Mouse (Mus musculus): ENCODE measurements at regions not wholly inside any gene's neighbourhood (a gene's known extent, or its start where the extent isn't known, plus 50 kb on each side); places are given as distances from the start of the nearest gene placed in this dataset.

- TF ChIP-seq POLR2A (IDR thresholded peaks at IDR 0.05; ENCODE audit: borderline replicate concordance, extremely low read depth, insufficient read depth, insufficient read length, poor library complexity, severe bottlenecking), result no peak
- peak; percentile 36; the same call in 1 of the 2 replicates for TF ChIP-seq CTCF (IDR thresholded peaks at IDR 0.05; ENCODE audit: borderline replicate concordance, extremely low read depth, insufficient read depth, insufficient read length)
- peak; percentile 51 for DNase-seq (ENCODE audit: low read depth)
These were observed 71.4 kb downstream of the Fam173b start for GRCm38 (mm10) chr15:31673038-31673437.

- no peak for TF ChIP-seq CTCF (IDR thresholded peaks at IDR 0.05; ENCODE audit: borderline replicate concordance, extremely low read depth, insufficient read depth, insufficient read length)
- no peak for TF ChIP-seq POLR2A (IDR thresholded peaks at IDR 0.05; ENCODE audit: borderline replicate concordance, extremely low read depth, insufficient read depth, insufficient read length, poor library complexity, severe bottlenecking)
- DNase-seq (ENCODE audit: low read depth), result no peak
These were observed 75.1 kb downstream of the Fam173b start for GRCm38 (mm10) chr15:31676771-31677191.

GRCm38 (mm10) chr15:31693109-31693508 lies 91.5 kb downstream of the Fam173b start:
- TF ChIP-seq CTCF (IDR thresholded peaks at IDR 0.05; ENCODE audit: borderline replicate concordance, extremely low read depth, insufficient read depth, insufficient read length) (no peak), POLR2A (IDR thresholded peaks at IDR 0.05; ENCODE audit: borderline replicate concordance, extremely low read depth, insufficient read depth, insufficient read length, poor library complexity, severe bottlenecking) (no peak)
- DNase-seq (ENCODE audit: low read depth), result no peak

- DNase-seq (ENCODE audit: low read depth), result peak; percentile 32
- TF ChIP-seq CTCF (IDR thresholded peaks at IDR 0.05; ENCODE audit: borderline replicate concordance, extremely low read depth, insufficient read depth, insufficient read length) (no peak), POLR2A (IDR thresholded peaks at IDR 0.05; ENCODE audit: borderline replicate concordance, extremely low read depth, insufficient read depth, insufficient read length, poor library complexity, severe bottlenecking) (no peak)
These were observed 93.4 kb downstream of the Fam173b start for GRCm38 (mm10) chr15:31694877-31695671.

GRCm38 (mm10) chr15:31703400-31703799 lies 101.7 kb downstream of the Fam173b start:
- DNase-seq (ENCODE audit: low read depth), result no peak
- TF ChIP-seq POLR2A (IDR thresholded peaks at IDR 0.05; ENCODE audit: borderline replicate concordance, extremely low read depth, insufficient read depth, insufficient read length, poor library complexity, severe bottlenecking), result no peak
- TF ChIP-seq CTCF (IDR thresholded peaks at IDR 0.05; ENCODE audit: borderline replicate concordance, extremely low read depth, insufficient read depth, insufficient read length), result no peak

- DNase-seq (ENCODE audit: low read depth), result peak; percentile 37
- TF ChIP-seq CTCF (IDR thresholded peaks at IDR 0.05; ENCODE audit: borderline replicate concordance, extremely low read depth, insufficient read depth, insufficient read length) (no peak), POLR2A (IDR thresholded peaks at IDR 0.05; ENCODE audit: borderline replicate concordance, extremely low read depth, insufficient read depth, insufficient read length, poor library complexity, severe bottlenecking) (no peak)
These were observed 105.8 kb downstream of the Fam173b start for GRCm38 (mm10) chr15:31707416-31707815.

- no peak for TF ChIP-seq CTCF (IDR thresholded peaks at IDR 0.05; ENCODE audit: borderline replicate concordance, extremely low read depth, insufficient read depth, insufficient read length)
- no peak for TF ChIP-seq POLR2A (IDR thresholded peaks at IDR 0.05; ENCODE audit: borderline replicate concordance, extremely low read depth, insufficient read depth, insufficient read length, poor library complexity, severe bottlenecking)
These were observed 119.4 kb downstream of the Fam173b start for GRCm38 (mm10) chr15:31721019-31721418.

GRCm38 (mm10) chr15:31722429-31722828 lies 120.8 kb downstream of the Fam173b start:
- TF ChIP-seq CTCF (IDR thresholded peaks at IDR 0.05; ENCODE audit: borderline replicate concordance, extremely low read depth, insufficient read depth, insufficient read length), result no peak
- no peak for TF ChIP-seq POLR2A (IDR thresholded peaks at IDR 0.05; ENCODE audit: borderline replicate concordance, extremely low read depth, insufficient read depth, insufficient read length, poor library complexity, severe bottlenecking)
- no peak for DNase-seq (ENCODE audit: low read depth)

More at GRCm38 (mm10) chr15:31721019-31721418, 119.4 kb downstream of the Fam173b start:
- no peak for DNase-seq (ENCODE audit: low read depth)

GRCm38 (mm10) chr15:31724252-31724651 lies 122.6 kb downstream of the Fam173b start:
- no peak for DNase-seq (ENCODE audit: low read depth)
- TF ChIP-seq CTCF (IDR thresholded peaks at IDR 0.05; ENCODE audit: borderline replicate concordance, extremely low read depth, insufficient read depth, insufficient read length) (no peak), POLR2A (IDR thresholded peaks at IDR 0.05; ENCODE audit: borderline replicate concordance, extremely low read depth, insufficient read depth, insufficient read length, poor library complexity, severe bottlenecking) (no peak)

- DNase-seq (ENCODE audit: low read depth), result no peak
- TF ChIP-seq CTCF (IDR thresholded peaks at IDR 0.05; ENCODE audit: borderline replicate concordance, extremely low read depth, insufficient read depth, insufficient read length) (no peak), POLR2A (IDR thresholded peaks at IDR 0.05; ENCODE audit: borderline replicate concordance, extremely low read depth, insufficient read depth, insufficient read length, poor library complexity, severe bottlenecking) (no peak)
These were observed 127.5 kb downstream of the Fam173b start for GRCm38 (mm10) chr15:31729133-31729532.

GRCm38 (mm10) chr15:31741686-31742085 lies 140.0 kb downstream of the Fam173b start:
- no peak for DNase-seq (ENCODE audit: low read depth)
- TF ChIP-seq POLR2A (IDR thresholded peaks at IDR 0.05; ENCODE audit: borderline replicate concordance, extremely low read depth, insufficient read depth, insufficient read length, poor library complexity, severe bottlenecking), result no peak
- no peak for TF ChIP-seq CTCF (IDR thresholded peaks at IDR 0.05; ENCODE audit: borderline replicate concordance, extremely low read depth, insufficient read depth, insufficient read length)

GRCm38 (mm10) chr15:31744570-31744969 lies 142.9 kb downstream of the Fam173b start:
- TF ChIP-seq POLR2A (IDR thresholded peaks at IDR 0.05; ENCODE audit: borderline replicate concordance, extremely low read depth, insufficient read depth, insufficient read length, poor library complexity, severe bottlenecking), result no peak
- no peak for TF ChIP-seq CTCF (IDR thresholded peaks at IDR 0.05; ENCODE audit: borderline replicate concordance, extremely low read depth, insufficient read depth, insufficient read length)
- no peak for DNase-seq (ENCODE audit: low read depth)
